Mouse (Mus musculus) heart, embryonic 14.5 days (tissue): ENCODE data around the gene Clip2. TPM values are rescaled to one million over a fixed set of nuclear protein-coding genes. Genes with fewer than 3 reads are reported as not detected.

Experiments used
- ATAC-seq: fragments of 200-750 bp; cut with Nextera tagmentation; 2 replicates; pipeline ENCODE4 v1.8.0; 2017; ENCODE audit warnings: low read depth, moderate TSS enrichment; ENCODE audit not compliant: insufficient number of reproducible peaks, insufficient read depth, low FRiP score
- H3K27ac ChIP-seq, 2 experiments: fragments of 200-500 bp in 1 of 2; fragments of 300-500 bp in 1 of 2; sonication (generic) in 1 of 2; replicated peaks in 1 of 2; 2 replicates each; pipeline ENCODE4 v1.5.1; 2012 to 2014; ENCODE audit warnings: low read depth in 2 of 2, low read length in 2 of 2, control low read depth in 1 of 2, mild to moderate bottlenecking in 1 of 2, mixed read lengths in 1 of 2; ENCODE audit not compliant: control insufficient read depth in 1 of 2, insufficient read depth in 1 of 2
- H3K27me3 ChIP-seq: fragments of 300-500 bp; sonication (generic); 2 replicates; pipeline ENCODE4 v1.6.1; 2014; ENCODE audit warnings: mild to moderate bottlenecking, low read length, control low read depth; ENCODE audit not compliant: control insufficient read depth, insufficient read depth
- H3K36me3 ChIP-seq: fragments of 300-500 bp; sonication (generic); 2 replicates; pipeline ENCODE4 v1.6.1; 2014; ENCODE audit warnings: mild to moderate bottlenecking, control low read depth, low read length, mixed read lengths; ENCODE audit not compliant: control insufficient read depth, insufficient read depth
- H3K4me1 ChIP-seq, 2 experiments: fragments of 200-500 bp in 1 of 2; fragments of 300-500 bp in 1 of 2; sonication (generic) in 1 of 2; 2 replicates each; pipeline ENCODE4 v1.6.1; 2012 to 2014; ENCODE audit warnings: low read length in 2 of 2, control low read depth in 1 of 2, mixed read lengths in 1 of 2; ENCODE audit not compliant: control insufficient read depth in 2 of 2, insufficient read depth in 2 of 2
- H3K4me2 ChIP-seq: fragments of 300-500 bp; sonication (generic); 2 replicates; pipeline ENCODE4 v1.6.1; 2014; ENCODE audit warnings: mild to moderate bottlenecking, low read length
- H3K4me3 ChIP-seq, 2 experiments: fragments of 200-500 bp in 1 of 2; fragments of 300-500 bp in 1 of 2; sonication (generic) in 1 of 2; 2 replicates each; pipeline ENCODE4 v1.5.1; 2012 to 2014; ENCODE audit warnings: low read length in 2 of 2, mild to moderate bottlenecking in 2 of 2, control low read depth in 1 of 2, low read depth in 1 of 2, moderate library complexity in 1 of 2; ENCODE audit not compliant: control insufficient read depth in 1 of 2, insufficient read depth in 1 of 2
- H3K9ac ChIP-seq: fragments of 300-500 bp; sonication (generic); 2 replicates; pipeline ENCODE4 v1.6.1; 2014; ENCODE audit warnings: mild to moderate bottlenecking, low read length
- H3K9me3 ChIP-seq: fragments of 300-500 bp; sonication (generic); 2 replicates; pipeline ENCODE4 v1.6.1; 2016; ENCODE audit warnings: low read length, control low read depth; ENCODE audit not compliant: control insufficient read depth
- WGBS: fragments of 180-500 bp; shearing (Covaris S2); extraction: QIAGEN DNeasy Blood & Tissue Kit; methylation state at CpG from one replicate; pipeline ENCODE4 v1.1.7; 2014; 5-methylcytosine and 5-hydroxymethylcytosine counted together
- polyA plus RNA-seq: library from polyadenylated mRNA; unstranded; fragments of >200 nt; fragmentation: Nextera tagmentation; extraction: Ambion mirVana; gene quantifications from 2 replicates; pipeline ENCODE4 v1.2.1, GENCODE M21; 2014

Gene Clip2
- polyA plus RNA-seq, 1 experiment from 2014 or later = 1.9 TPM

DNA sequence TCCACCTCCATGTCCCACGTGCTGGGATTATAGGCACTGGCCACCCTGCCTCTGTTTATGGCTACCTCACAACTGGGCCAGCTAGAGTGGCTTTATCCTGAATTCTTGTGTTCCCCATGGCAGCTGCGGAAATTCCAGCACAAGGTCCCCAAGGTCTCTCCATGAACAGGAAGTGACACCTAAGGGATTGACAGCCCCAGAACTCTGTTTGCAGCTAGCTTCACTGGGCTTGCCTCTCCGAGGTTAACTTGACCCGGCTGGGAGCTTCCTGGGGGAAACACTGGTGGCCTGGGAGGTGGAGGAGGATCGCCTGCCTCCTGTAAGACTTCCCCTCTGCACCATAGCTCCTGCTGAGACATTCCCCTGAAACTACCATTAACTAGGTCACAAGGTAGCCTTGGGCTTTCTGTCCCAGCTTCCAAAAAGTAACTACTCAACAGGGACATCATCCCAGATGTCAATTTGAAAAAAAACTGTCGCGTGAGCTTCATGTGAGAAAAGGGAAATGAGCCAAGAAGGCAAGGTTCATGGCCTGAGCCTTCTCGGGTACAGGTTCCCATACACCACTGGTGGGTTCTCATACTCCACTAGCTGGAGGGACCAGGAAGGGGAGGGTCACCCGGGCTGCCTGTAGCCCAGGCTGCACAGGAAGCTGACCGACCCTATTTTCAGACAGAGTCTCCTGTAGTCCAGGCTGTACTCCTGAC lies 20.4 kb upstream of the Clip2 start:
- Histone ChIP-seq H3K27me3 (no peaks in the 10 kb centered on the region), H3K9me3 (no peaks in the 10 kb centered on the region), H3K36me3 (no peaks in the 10 kb centered on the region), H3K4me1 (peaks cover 6 to 7% of the 10 kb centered on the region in 2 experiments), H3K4me3 (peak overlapping the region; percentile 53 to 76), H3K27ac (peak overlapping the region; percentile 84 to 89), H3K4me2 (peak overlapping the region; percentile 97), H3K9ac (peak overlapping the region; percentile 77)
- ATAC-seq = no peak
- WGBS = 30% methylated on average over 10 of the region's 10 CpGs

DNA sequence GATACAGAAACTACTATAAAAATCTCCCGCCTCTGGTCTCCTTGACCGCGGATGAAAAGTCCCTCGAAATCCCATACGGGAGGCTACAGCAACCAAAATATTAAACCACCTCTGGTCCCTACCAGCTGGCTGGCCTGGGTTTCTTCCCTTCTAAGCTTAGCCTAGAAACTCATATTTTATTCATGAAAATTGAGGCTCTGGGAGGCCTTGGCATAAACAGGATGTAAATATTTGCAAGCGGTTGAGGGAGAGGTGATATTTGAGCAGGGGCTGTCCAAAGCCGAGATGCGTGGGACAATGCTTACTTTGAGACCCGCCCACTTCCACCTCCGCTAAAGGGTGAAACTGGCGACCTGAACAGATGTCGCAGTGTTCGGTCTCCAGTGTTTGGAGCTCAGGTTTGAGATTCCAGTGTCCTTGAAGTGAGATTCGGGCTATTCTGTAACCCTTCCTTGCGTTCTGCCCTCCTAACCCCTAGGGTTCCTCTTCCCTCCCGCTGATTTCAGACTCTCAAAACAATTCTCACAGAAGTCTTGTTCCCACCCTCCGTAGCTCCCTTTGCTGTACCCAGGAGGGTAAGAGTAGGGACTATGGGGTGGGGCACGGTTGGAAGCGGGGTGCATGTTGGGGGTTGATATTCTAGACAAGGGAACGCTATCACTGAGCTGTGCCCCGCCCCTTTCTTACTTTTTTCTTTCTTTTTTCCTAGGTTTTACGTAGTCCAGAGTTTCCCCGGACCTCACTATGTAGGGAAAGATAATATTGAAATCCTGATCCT lies 19.7 kb upstream of the Clip2 start:
- no peaks in the 10 kb centered on the region for H3K27me3 ChIP-seq

DNA sequence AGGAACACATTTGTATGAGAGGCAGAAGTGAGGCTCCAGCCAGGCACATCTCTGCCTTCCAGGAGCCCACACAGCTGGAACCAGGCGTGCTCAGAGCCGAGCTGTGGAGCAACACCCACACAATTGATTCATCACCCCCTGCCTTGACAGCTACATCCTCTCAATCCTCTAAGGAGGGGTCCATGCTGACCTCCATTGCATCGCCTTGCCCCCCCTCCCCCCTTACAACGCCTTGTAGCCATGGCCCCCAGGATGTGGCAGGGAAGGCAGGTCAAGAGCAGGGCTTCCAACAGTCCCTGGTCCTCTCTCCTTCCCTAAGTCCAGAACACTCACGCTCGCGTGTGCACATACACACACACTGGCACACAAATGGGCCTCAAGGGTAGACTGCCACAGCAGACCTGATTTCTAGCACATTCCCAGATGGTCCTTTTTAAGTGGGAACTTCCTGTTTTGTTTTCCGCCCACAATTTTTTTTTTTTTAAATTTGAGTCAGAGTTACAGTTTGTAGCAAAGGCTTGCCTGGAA lies 16.8 kb upstream of the Clip2 start:
- no peak for ATAC-seq
- WGBS = 48% methylated on average over 8 of the region's 8 CpGs
- H3K36me3 ChIP-seq = no peaks in the 10 kb centered on the region
- H3K9ac ChIP-seq = no peak overlapping the region
- H3K27ac ChIP-seq = peak overlapping the region in 1 of 2 experiments; percentile 35; a peak in 3 of 4 replicates
- no peaks in the 10 kb centered on the region for H3K9me3 ChIP-seq
- peaks cover 6 to 7% of the 10 kb centered on the region in 2 experiments for H3K4me1 ChIP-seq
- no peak overlapping the region for H3K4me2 ChIP-seq
- H3K4me3 ChIP-seq = no peak overlapping the region
- no peaks in the 10 kb centered on the region for H3K27me3 ChIP-seq

More for the DNA sequence above, 19.7 kb upstream of the Clip2 start:
- WGBS = 1% methylated on average over 23 of the region's 23 CpGs
- no peaks in the 10 kb centered on the region for H3K36me3 ChIP-seq
- H3K9me3 ChIP-seq = no peaks in the 10 kb centered on the region
- peak overlapping the region; percentile 77 for H3K9ac ChIP-seq
- peaks cover 6 to 7% of the 10 kb centered on the region in 2 experiments for H3K4me1 ChIP-seq
- peak overlapping the region; percentile 53 to 76 for H3K4me3 ChIP-seq
- no peak for ATAC-seq
- peak overlapping the region; percentile 97 for H3K4me2 ChIP-seq
- H3K27ac ChIP-seq = peak overlapping the region; percentile 84 to 89

DNA sequence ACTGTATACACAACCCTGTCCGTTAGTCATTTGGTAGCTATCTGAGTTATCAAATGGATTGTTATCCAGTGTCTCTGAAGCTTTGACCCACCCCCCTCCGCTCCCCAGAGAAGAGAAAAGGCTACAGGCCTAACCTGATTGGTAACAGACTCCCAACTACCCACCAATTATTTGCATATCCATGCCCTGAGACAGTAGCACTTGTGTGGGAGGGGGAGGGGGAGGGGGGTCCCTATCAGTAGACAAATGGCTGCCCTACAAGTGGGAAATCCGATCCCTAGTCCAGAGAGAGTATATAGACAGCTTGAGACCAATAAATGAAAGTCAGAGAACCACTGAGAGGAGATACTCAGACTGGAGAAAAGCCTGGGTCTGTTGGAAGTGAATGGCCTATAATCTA lies 15.8 kb upstream of the Clip2 start:
- 67% methylated on average over 3 of the region's 3 CpGs for WGBS
- no peak overlapping the region for H3K4me2 ChIP-seq
- no peak overlapping the region for H3K4me3 ChIP-seq
- H3K27ac ChIP-seq = no peak overlapping the region
- no peak for ATAC-seq
- no peaks in the 10 kb centered on the region for H3K27me3 ChIP-seq
- no peak overlapping the region for H3K9ac ChIP-seq
- H3K36me3 ChIP-seq = no peaks in the 10 kb centered on the region
- H3K9me3 ChIP-seq = no peaks in the 10 kb centered on the region
- peaks cover 6 to 7% of the 10 kb centered on the region in 2 experiments for H3K4me1 ChIP-seq

DNA sequence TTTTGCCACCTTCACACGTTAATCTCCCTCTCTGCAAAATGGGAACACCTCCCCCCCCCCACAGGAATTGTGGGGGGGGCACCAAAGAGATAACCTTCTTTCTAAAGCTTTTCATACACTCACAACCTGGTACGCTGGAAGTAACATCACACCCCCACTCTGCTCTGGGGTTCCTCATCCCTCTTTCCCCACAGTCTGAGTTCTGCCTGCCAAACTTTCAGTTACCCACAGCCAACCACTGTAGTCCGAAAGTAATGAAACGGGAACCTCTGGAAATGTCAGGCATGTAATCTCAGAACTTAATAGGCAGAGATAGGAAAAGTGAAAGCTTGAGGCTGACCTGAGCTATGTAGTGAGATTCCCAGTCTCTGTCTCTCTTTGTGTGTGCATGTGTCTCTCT lies 15.2 kb upstream of the Clip2 start:
- H3K9ac ChIP-seq = no peak overlapping the region
- H3K36me3 ChIP-seq = no peaks in the 10 kb centered on the region
- no peaks in the 10 kb centered on the region for H3K27me3 ChIP-seq
- no peak overlapping the region for H3K27ac ChIP-seq
- no peak overlapping the region for H3K4me3 ChIP-seq
- H3K4me1 ChIP-seq = peaks cover 4% of the 10 kb centered on the region in 2 experiments
- H3K9me3 ChIP-seq = no peaks in the 10 kb centered on the region
- ATAC-seq = no peak
- H3K4me2 ChIP-seq = no peak overlapping the region
- 54% methylated on average over 4 of the region's 4 CpGs for WGBS

DNA sequence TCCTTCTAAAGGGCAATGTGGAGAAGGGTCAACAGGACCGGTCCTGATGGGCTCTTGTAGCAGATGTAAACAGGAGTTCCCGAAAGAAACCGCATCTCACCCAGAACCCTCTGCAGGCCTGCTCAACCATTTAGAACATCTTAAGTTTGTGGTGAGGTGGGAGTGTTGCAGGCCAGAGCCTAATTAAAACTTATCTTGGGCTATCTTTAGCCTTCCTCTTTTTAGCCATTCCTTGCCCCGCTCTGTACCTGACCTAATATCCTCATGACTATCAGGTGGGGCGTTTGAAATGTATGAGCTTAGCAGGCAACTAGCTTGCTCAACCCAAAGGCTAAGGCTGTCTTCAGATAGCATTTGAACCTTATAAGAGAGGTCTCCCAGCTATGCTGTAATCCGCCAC lies 13.5 kb upstream of the Clip2 start:
- no peak for ATAC-seq

DNA sequence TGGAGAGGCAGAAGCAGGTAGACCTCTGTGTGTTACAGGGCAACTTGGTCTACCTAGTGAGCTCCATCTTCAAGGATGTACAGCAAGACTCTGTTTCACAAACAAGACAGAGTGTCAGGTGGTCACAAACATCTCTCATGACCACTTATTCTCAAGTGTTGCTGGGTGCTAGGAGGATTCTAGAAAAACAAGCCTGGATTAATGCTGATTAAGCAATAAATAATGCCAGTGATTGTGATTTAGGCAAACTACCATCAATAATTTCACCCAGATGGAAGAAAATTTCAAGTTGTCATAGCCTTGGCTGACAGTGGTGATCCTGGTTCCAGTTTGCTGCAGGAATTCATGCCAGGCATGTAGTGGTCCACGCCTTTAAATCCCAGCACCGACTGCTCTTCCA lies 12.0 kb upstream of the Clip2 start:
- no peak for ATAC-seq
- Histone ChIP-seq H3K27ac (no peak overlapping the region), H3K9me3 (no peaks in the 10 kb centered on the region), H3K9ac (no peak overlapping the region), H3K4me1 (peaks cover 0 to 2% of the 10 kb centered on the region in 2 experiments; a peak in 1 of 4 replicates), H3K4me2 (no peak overlapping the region), H3K36me3 (no peaks in the 10 kb centered on the region), H3K27me3 (no peaks in the 10 kb centered on the region), H3K4me3 (no peak overlapping the region)
- 94% methylated on average over 2 of the region's 2 CpGs for WGBS

More for the DNA sequence above, 13.5 kb upstream of the Clip2 start:
- H3K27ac ChIP-seq = no peak overlapping the region
- WGBS = 78% methylated on average over 6 of the region's 6 CpGs
- no peak overlapping the region for H3K4me3 ChIP-seq
- H3K9me3 ChIP-seq = no peaks in the 10 kb centered on the region
- no peak overlapping the region for H3K9ac ChIP-seq
- no peaks in the 10 kb centered on the region for H3K27me3 ChIP-seq
- no peaks in the 10 kb centered on the region for H3K36me3 ChIP-seq
- no peak overlapping the region for H3K4me2 ChIP-seq
- H3K4me1 ChIP-seq = peaks cover 0 to 2% of the 10 kb centered on the region in 2 experiments; a peak in 1 of 4 replicates
